Mouse (Mus musculus) spleen, adult 18-20 months (tissue): ENCODE data around the gene Eogt.

ENCODE experiments used
- DNase-seq, 2 experiments: peaks; one replicate each; pipeline ENCODE4 v3.0.0; 2022; ENCODE audit warnings: mixed read lengths in 2 of 2

The Eogt gene

GRCm38 (mm10) chr6:97104264-97104852 is 44.6 kb downstream of the Eogt start:
- no peak for DNase-seq

- DNase-seq: no peak
Observed at GRCm38 (mm10) chr6:97101958-97102702, 46.9 kb downstream of the Eogt start.

GRCm38 (mm10) chr6:97101190-97101957 is 47.6 kb downstream of the Eogt start:
- DNase-seq: no peak

- no peak for DNase-seq
Observed at GRCm38 (mm10) chr6:97082336-97082735, 66.6 kb downstream of the Eogt start.

- DNase-seq: no peak
Observed at GRCm38 (mm10) chr6:97080016-97080415, 69.0 kb downstream of the Eogt start.

GRCm38 (mm10) chr6:97060074-97060681 is 88.8 kb downstream of the Eogt start, which contains the start of gene Fam19a4:
Gene Fam19a4, minus strand, starts transcription at chr6:97060413.
- DNase-seq: no peak
